Mouse (Mus musculus): ENCODE measurements around the gene Galnt7.
A peak's percentile ranks its signal among the peaks of the same experiment; 100 is the strongest.

- peak; percentile 11; the same call in 1 of the 2 replicates for TF ChIP-seq HCFC1 (IDR thresholded peaks at IDR 0.05; ENCODE audit: borderline replicate concordance, insufficient read depth, low read length)
- TF ChIP-seq ZC3H11A (IDR thresholded peaks at IDR 0.05; ENCODE audit: borderline replicate concordance, low read depth, low read length), result no peak
- no peak for TF ChIP-seq MAFK (IDR thresholded peaks at IDR 0.05; ENCODE audit: insufficient read depth, low read depth, low read length)
Measured at GRCm38 (mm10) chr8:57512141-57513056, 140.4 kb downstream of the Galnt7 start.

Data from ES-E14 (cell line).